Mouse (Mus musculus) hindbrain, embryonic 14.5 days (tissue): ENCODE measurements at regions not wholly inside any gene's neighbourhood (a gene's known extent, or its start where the extent isn't known, plus 50 kb on each side); places are given as distances from the start of the nearest gene placed in this dataset.

Experiments
- ATAC-seq: fragments of 200-750 bp; cut with Nextera tagmentation; 2 replicates; pipeline ENCODE4 v1.8.0; 2017; ENCODE audit warnings: moderate number of reproducible peaks, mild to moderate bottlenecking, moderate TSS enrichment, moderate library complexity; ENCODE audit not compliant: low FRiP score
- DNase-seq: peaks from one replicate; pipeline ENCODE4 v3.0.0-alpha.2; 2015; ENCODE audit warnings: low spot score
- H3K27ac ChIP-seq: fragments of 300-500 bp; sonication (generic); 2 replicates; pipeline ENCODE4 v1.5.1; 2014; ENCODE audit warnings: mild to moderate bottlenecking, moderate library complexity
- H3K27me3 ChIP-seq: fragments of 300-500 bp; sonication (generic); 2 replicates; pipeline ENCODE4 v1.6.1; 2014; ENCODE audit warnings: mild to moderate bottlenecking, low read length, mixed read lengths; ENCODE audit not compliant: control insufficient read depth, insufficient read depth
- H3K36me3 ChIP-seq: fragments of 300-500 bp; sonication (generic); replicated peaks from 2 replicates; pipeline ENCODE4 v1.6.1; 2014; ENCODE audit not compliant: control insufficient read depth, insufficient read depth
- H3K4me1 ChIP-seq: fragments of 300-500 bp; sonication (generic); replicated peaks from 2 replicates; pipeline ENCODE4 v1.6.1; 2014; ENCODE audit warnings: antibody characterized with exemption, low read length, mixed read lengths; ENCODE audit not compliant: control insufficient read depth, insufficient read depth
- H3K4me2 ChIP-seq: fragments of 300-500 bp; sonication (generic); replicated peaks from 2 replicates; pipeline ENCODE4 v1.6.1; 2014; ENCODE audit warnings: mild to moderate bottlenecking, moderate library complexity
- H3K4me3 ChIP-seq: fragments of 300-500 bp; sonication (generic); replicated peaks from 2 replicates; pipeline ENCODE4 v1.5.1; 2014; ENCODE audit warnings: mild to moderate bottlenecking, low read length
- H3K9ac ChIP-seq: fragments of 300-500 bp; sonication (generic); 2 replicates; pipeline ENCODE4 v1.6.1; 2014
- H3K9me3 ChIP-seq: fragments of 300-500 bp; sonication (generic); 2 replicates; pipeline ENCODE4 v1.6.1; 2016; ENCODE audit warnings: low read length; ENCODE audit not compliant: control insufficient read depth
- WGBS: fragments of 180-500 bp; shearing (Covaris S2); extraction: QIAGEN DNeasy Blood & Tissue Kit; methylation state at CpG from one replicate; pipeline ENCODE4 v1.1.7; 2014; 5-methylcytosine and 5-hydroxymethylcytosine counted together

GRCm38 (mm10) chr2:30711853-30712498, 91.5 kb downstream of the 1700001O22Rik start:
- H3K9me3 ChIP-seq = no peaks in the 10 kb centered on the region
- H3K9ac ChIP-seq = peak overlapping the region; percentile 70
- no peaks in the 10 kb centered on the region for H3K36me3 ChIP-seq
- peak overlapping the region; percentile 96 for H3K27ac ChIP-seq
- peaks cover 67% of the 10 kb centered on the region for H3K4me1 ChIP-seq
- under 1% methylated on average over 62 of the region's 63 CpGs for WGBS
- peak overlapping the region; percentile 82 for H3K4me2 ChIP-seq
- H3K4me3 ChIP-seq = peak overlapping the region; percentile 33
- DNase-seq (peak; percentile 75), ATAC-seq (peak; percentile 67)
- H3K27me3 ChIP-seq = no peaks in the 10 kb centered on the region

- Histone ChIP-seq H3K27ac (peak overlapping the region; percentile 96), H3K4me3 (peak overlapping the region; percentile 33), H3K27me3 (no peaks in the 10 kb centered on the region), H3K36me3 (no peaks in the 10 kb centered on the region), H3K9me3 (no peaks in the 10 kb centered on the region), H3K9ac (peak overlapping the region; percentile 70), H3K4me1 (peaks cover 65% of the 10 kb centered on the region), H3K4me2 (peak overlapping the region; percentile 82)
- DNase-seq (no peak), ATAC-seq (peak; percentile 68)
- 4% methylated on average over 15 of the region's 15 CpGs for WGBS
These were observed 92.0 kb downstream of the 1700001O22Rik start for GRCm38 (mm10) chr2:30711476-30711852.

GRCm38 (mm10) chr2:30710895-30711294, 92.6 kb downstream of the 1700001O22Rik start:
- no peaks in the 10 kb centered on the region for H3K27me3 ChIP-seq
- no peak overlapping the region for H3K4me3 ChIP-seq
- peak overlapping the region; percentile 70; the same call in 1 of the 2 replicates for H3K9ac ChIP-seq
- peaks cover 59% of the 10 kb centered on the region for H3K4me1 ChIP-seq
- ATAC-seq (no peak), DNase-seq (no peak)
- no peaks in the 10 kb centered on the region for H3K36me3 ChIP-seq
- peak overlapping the region; percentile 96 for H3K27ac ChIP-seq
- 93% methylated on average over 7 of the region's 7 CpGs for WGBS
- H3K9me3 ChIP-seq = no peaks in the 10 kb centered on the region
- peak overlapping the region; percentile 82; the same call in 1 of the 2 replicates for H3K4me2 ChIP-seq

GRCm38 (mm10) chr2:30709386-30709884, 94.0 kb downstream of the 1700001O22Rik start:
- no peak for DNase-seq
- Histone ChIP-seq H3K27me3 (no peaks in the 10 kb centered on the region), H3K9ac (no peak overlapping the region), H3K4me2 (no peak overlapping the region), H3K4me1 (peaks cover 58% of the 10 kb centered on the region), H3K4me3 (no peak overlapping the region), H3K36me3 (no peaks in the 10 kb centered on the region), H3K9me3 (0 out of 2 replicates have a peak, but pooled peaks cover under 1% of the 10 kb centered on the region), H3K27ac (peak overlapping the region; percentile 94)
- WGBS = 60% methylated on average over 3 of the region's 3 CpGs
- no peak for ATAC-seq

GRCm38 (mm10) chr2:30708762-30709385, 94.6 kb downstream of the 1700001O22Rik start:
- 59% methylated on average over 4 of the region's 4 CpGs for WGBS
- H3K27ac ChIP-seq = peak overlapping the region; percentile 94
- H3K36me3 ChIP-seq = no peaks in the 10 kb centered on the region
- peaks cover 58% of the 10 kb centered on the region for H3K4me1 ChIP-seq
- H3K27me3 ChIP-seq = no peaks in the 10 kb centered on the region
- H3K4me2 ChIP-seq = peak overlapping the region; percentile 53
- DNase-seq = no peak
- no peak for ATAC-seq
- H3K4me3 ChIP-seq = no peak overlapping the region
- H3K9me3 ChIP-seq = 0 out of 2 replicates have a peak, but pooled peaks cover 4% of the 10 kb centered on the region
- peak overlapping the region; percentile 61 for H3K9ac ChIP-seq

GRCm38 (mm10) chr2:30708001-30708683, 95.3 kb downstream of the 1700001O22Rik start:
- Histone ChIP-seq H3K36me3 (no peaks in the 10 kb centered on the region), H3K9ac (peak overlapping the region; percentile 61), H3K27ac (peak overlapping the region; percentile 94), H3K4me2 (peak overlapping the region; percentile 53), H3K9me3 (0 out of 2 replicates have a peak, but pooled peaks cover 4% of the 10 kb centered on the region), H3K4me1 (peaks cover 53% of the 10 kb centered on the region), H3K27me3 (no peaks in the 10 kb centered on the region), H3K4me3 (peak overlapping the region; percentile 22)
- WGBS = 1% methylated on average over 47 of the region's 48 CpGs
- DNase-seq (peak; percentile 71), ATAC-seq (peak; percentile 55)

- DNase-seq = peak; percentile 35
- H3K27ac ChIP-seq = peak overlapping the region; percentile 94
- no peaks in the 10 kb centered on the region for H3K27me3 ChIP-seq
- 0 out of 2 replicates have a peak, but pooled peaks cover 4% of the 10 kb centered on the region for H3K9me3 ChIP-seq
- 2% methylated on average over 44 of the region's 44 CpGs for WGBS
- 0 out of 2 replicates have a peak, but pooled peaks have one; percentile 1 for ATAC-seq
- peaks cover 51% of the 10 kb centered on the region for H3K4me1 ChIP-seq
- peak overlapping the region; percentile 53 for H3K4me2 ChIP-seq
- H3K36me3 ChIP-seq = no peaks in the 10 kb centered on the region
- H3K9ac ChIP-seq = peak overlapping the region; percentile 61
- H3K4me3 ChIP-seq = peak overlapping the region; percentile 22
These were observed 96.1 kb downstream of the 1700001O22Rik start for GRCm38 (mm10) chr2:30707099-30708000.

- DNase-seq (no peak), ATAC-seq (no peak)
- no peak overlapping the region for H3K4me2 ChIP-seq
- no peak overlapping the region for H3K27ac ChIP-seq
- H3K27me3 ChIP-seq = no peaks in the 10 kb centered on the region
- no peak overlapping the region for H3K4me3 ChIP-seq
- peaks cover 38% of the 10 kb centered on the region for H3K4me1 ChIP-seq
- H3K9ac ChIP-seq = no peak overlapping the region; the same call in 1 of the 2 replicates
- 0 out of 2 replicates have a peak, but pooled peaks cover 4% of the 10 kb centered on the region for H3K9me3 ChIP-seq
- no peaks in the 10 kb centered on the region for H3K36me3 ChIP-seq
- 63% methylated on average over 5 of the region's 5 CpGs for WGBS
These were observed 97.4 kb downstream of the 1700001O22Rik start for GRCm38 (mm10) chr2:30706036-30706435.
